Mouse (Mus musculus): ENCODE results near the gene Dok3. TPM values are rescaled to one million over a fixed set of nuclear protein-coding genes. Genes with fewer than 3 reads are reported as not detected.
"Not testable (repeated sequence)": the region's sequence is repeated elsewhere in the genome, so short reads cannot be mapped to it uniquely, and the experiment has no call there.

Dok3 gene
- polyA plus RNA-seq (2012; fragmentation: generic; extraction: Trizol), result 1.00 TPM

DNA sequence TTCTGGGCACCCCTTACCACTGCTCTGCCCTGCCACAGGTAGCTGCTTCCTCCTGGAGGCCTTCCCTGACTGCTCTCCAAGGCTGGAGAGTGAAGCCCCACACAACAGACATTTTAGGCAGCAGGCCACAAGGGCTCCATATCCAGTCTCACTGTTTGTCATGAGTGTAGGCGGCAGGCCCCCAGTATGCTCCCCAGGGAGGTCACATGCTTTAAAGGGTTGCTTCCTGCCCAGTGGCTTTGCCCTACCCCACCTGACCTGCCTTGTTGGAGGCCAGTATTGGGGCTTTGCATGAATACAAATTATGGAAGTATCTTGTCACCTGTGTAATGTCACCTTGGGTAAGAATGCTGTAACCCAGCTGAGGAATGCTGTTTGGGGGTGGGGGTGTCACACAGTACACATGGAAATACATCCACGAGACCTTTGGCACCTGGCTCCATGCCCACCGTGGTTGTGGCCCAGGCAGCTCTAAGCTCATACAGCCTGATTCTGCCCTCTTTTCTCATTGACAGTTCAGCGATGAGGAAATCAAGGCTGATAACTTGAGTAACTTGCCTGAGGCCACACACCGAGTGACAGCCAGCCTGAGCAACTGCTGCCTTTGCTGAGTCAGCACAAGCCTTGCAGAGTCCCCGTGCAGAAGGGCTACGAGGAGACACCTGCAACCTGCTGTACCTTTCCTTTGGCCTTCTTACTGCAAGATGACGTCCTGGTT is at the start of gene Dok3:
Gene Dok3, minus strand, starts transcription at position 99 of the 718 bp plus-strand sequence.
- H3K36me3 ChIP-seq (ENCODE audit: control insufficient read depth, insufficient read depth), result no peaks in the 10 kb centered on the region
- no peak within 1 kb of the TSS for H3K4me2 ChIP-seq (ENCODE audit: low read depth)
- H3K27me3 ChIP-seq (ENCODE audit: control insufficient read depth, insufficient read depth, insufficient read length), result no peaks in the 10 kb centered on the region
- no peak within 1 kb of the TSS for H3ac ChIP-seq (ENCODE audit: control insufficient read depth, insufficient read length)
- TF ChIP-seq TCF12 (IDR thresholded peaks at IDR 0.05; ENCODE audit: insufficient read depth, poor library complexity, severe bottlenecking) (no peak), TCF3 (IDR thresholded peaks at IDR 0.05; ENCODE audit: insufficient read length, low read depth) (no peak), REST (IDR thresholded peaks at IDR 0.05; ENCODE audit: insufficient read depth, insufficient read length) (no peak), E2F4 (IDR thresholded peaks at IDR 0.05; ENCODE audit: insufficient read depth) (no peak), POLR2A (IDR thresholded peaks at IDR 0.05; ENCODE audit: insufficient read length, low read depth) (no peak)
- no peaks in the 10 kb centered on the region for H3K79me2 ChIP-seq (ENCODE audit: control insufficient read depth, insufficient read depth)
- H3K4me3 ChIP-seq, result no peak within 1 kb of the TSS

DNA sequence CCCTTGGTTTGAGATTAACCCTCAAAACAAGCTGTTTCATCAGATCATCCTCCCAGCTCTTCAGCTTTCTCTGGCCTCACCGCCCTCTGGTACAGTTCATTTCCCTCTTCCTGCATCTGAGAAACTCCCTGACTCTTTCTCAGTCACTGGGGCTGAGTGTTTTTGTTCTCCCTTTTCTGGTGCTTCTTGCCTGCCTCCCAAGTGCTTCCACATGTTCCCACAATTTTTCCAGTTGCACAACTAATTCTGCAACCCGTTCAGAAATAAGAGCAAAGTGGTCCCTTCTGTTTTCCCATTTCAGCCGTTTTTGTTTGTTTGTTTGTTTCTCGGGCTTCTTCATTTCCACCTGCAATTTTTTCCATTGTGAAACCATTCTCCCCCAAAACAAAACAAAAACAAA is 49.0 kb upstream of the Dok3 start:
- Histone ChIP-seq H3K4me2 (ENCODE audit: low read depth) (no peak overlapping the region), H3ac (ENCODE audit: control insufficient read depth, insufficient read length) (no peak overlapping the region), H3K4me3 (no peak overlapping the region), H3K27me3 (ENCODE audit: control insufficient read depth, insufficient read depth, insufficient read length) (no peaks in the 10 kb centered on the region), H3K79me2 (ENCODE audit: control insufficient read depth, insufficient read depth) (no peaks in the 10 kb centered on the region), H3K36me3 (ENCODE audit: control insufficient read depth, insufficient read depth) (no peaks in the 10 kb centered on the region)
- TF ChIP-seq USF1 (IDR thresholded peaks at IDR 0.05; ENCODE audit: low read depth), result no peak
- no peak for TF ChIP-seq MYOD1 (IDR thresholded peaks at IDR 0.05; ENCODE audit: control insufficient read depth in 1 of 3, insufficient read length in 2 of 3, low read depth in 2 of 3)
- no peak for TF ChIP-seq TCF3 (IDR thresholded peaks at IDR 0.05; ENCODE audit: insufficient read length, low read depth)

DNA sequence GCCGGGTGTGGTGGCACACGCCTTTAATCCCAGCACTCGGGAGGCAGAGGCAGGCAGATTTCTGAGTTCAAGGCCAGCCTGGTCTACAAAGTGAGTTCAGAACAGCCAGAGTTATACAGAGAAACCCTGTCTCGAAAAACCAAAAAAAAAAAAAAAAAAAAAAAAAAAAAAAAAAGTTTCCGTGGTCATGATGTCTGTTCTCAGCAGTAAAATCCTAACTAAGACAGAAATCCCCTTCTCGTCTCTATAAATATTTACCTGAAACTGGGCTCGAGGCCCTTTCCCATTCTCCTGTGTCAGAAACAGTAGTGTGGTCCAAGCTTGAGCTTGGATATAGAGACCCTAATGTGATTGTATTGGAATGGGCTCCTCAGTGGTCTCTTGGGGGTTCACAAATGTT is 47.8 kb upstream of the Dok3 start:
- H3K4me3 ChIP-seq; H3ac ChIP-seq (ENCODE audit: control insufficient read depth, insufficient read length); H3K79me2 ChIP-seq (ENCODE audit: control insufficient read depth, insufficient read depth); H3K27me3 ChIP-seq (ENCODE audit: control insufficient read depth, insufficient read depth, insufficient read length); H3K4me2 ChIP-seq (ENCODE audit: low read depth); H3K36me3 ChIP-seq (ENCODE audit: control insufficient read depth, insufficient read depth): not testable (repeated sequence)

DNA sequence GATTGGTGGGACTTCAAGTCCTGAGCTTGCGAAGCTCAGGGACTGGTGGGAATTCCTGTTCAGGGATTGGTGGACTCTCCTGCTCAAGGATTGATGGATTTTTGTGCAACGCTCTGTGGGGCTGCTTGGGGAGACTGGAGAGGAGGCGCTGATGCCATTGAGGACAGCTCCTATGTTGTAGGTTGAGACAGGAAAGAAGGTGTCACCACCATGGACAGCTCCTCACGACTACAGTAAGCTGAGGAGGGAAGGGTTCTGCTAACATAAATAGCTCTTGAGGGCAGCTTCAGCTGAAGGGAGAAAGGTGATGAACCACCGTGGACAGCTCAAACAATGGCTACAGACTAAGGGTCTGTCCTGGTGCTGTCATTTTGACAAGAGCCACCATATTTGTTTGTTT is 46.8 kb upstream of the Dok3 start:
- Histone ChIP-seq H3K36me3 (ENCODE audit: control insufficient read depth, insufficient read depth) (no peaks in the 10 kb centered on the region), H3K4me2 (ENCODE audit: low read depth) (no peak overlapping the region), H3K4me3 (no peak overlapping the region), H3ac (ENCODE audit: control insufficient read depth, insufficient read length) (no peak overlapping the region), H3K27me3 (ENCODE audit: control insufficient read depth, insufficient read depth, insufficient read length) (no peaks in the 10 kb centered on the region), H3K79me2 (ENCODE audit: control insufficient read depth, insufficient read depth) (peaks cover 11% of the 10 kb centered on the region)
- TF ChIP-seq TCF3 (IDR thresholded peaks at IDR 0.05; ENCODE audit: insufficient read length, low read depth) (no peak), REST (IDR thresholded peaks at IDR 0.05; ENCODE audit: insufficient read depth, insufficient read length) (peak; percentile 88)

GRCm38 (mm10) chr13:55574321-55574720 is 45.2 kb upstream of the Dok3 start:
- no peak overlapping the region for H3K4me3 ChIP-seq
- H3K27me3 ChIP-seq (ENCODE audit: control insufficient read depth, insufficient read depth, insufficient read length), result no peaks in the 10 kb centered on the region
- H3ac ChIP-seq (ENCODE audit: control insufficient read depth, insufficient read length), result no peak overlapping the region
- no peaks in the 10 kb centered on the region for H3K36me3 ChIP-seq (ENCODE audit: control insufficient read depth, insufficient read depth)
- no peak overlapping the region for H3K4me2 ChIP-seq (ENCODE audit: low read depth)
- no peak for TF ChIP-seq SRF (IDR thresholded peaks at IDR 0.05; ENCODE audit: control insufficient read depth, insufficient read length, low read depth)
- no peak for TF ChIP-seq POLR2A (IDR thresholded peaks at IDR 0.05; ENCODE audit: insufficient read length, low read depth)
- no peak for TF ChIP-seq MYOG (IDR thresholded peaks at IDR 0.05; ENCODE audit: control insufficient read depth in 1 of 3, insufficient read depth in 1 of 3, insufficient read length in 2 of 3, low read depth in 2 of 3)
- TF ChIP-seq E2F4 (IDR thresholded peaks at IDR 0.05; ENCODE audit: insufficient read depth), result no peak
- no peak for TF ChIP-seq REST (IDR thresholded peaks at IDR 0.05; ENCODE audit: insufficient read depth, insufficient read length)
- TF ChIP-seq TCF3 (IDR thresholded peaks at IDR 0.05; ENCODE audit: insufficient read length, low read depth), result no peak
- TF ChIP-seq TCF12 (IDR thresholded peaks at IDR 0.05; ENCODE audit: insufficient read depth, poor library complexity, severe bottlenecking), result no peak
- no peak for TF ChIP-seq USF1 (IDR thresholded peaks at IDR 0.05; ENCODE audit: low read depth)
- H3K79me2 ChIP-seq (ENCODE audit: control insufficient read depth, insufficient read depth), result peaks cover 24% of the 10 kb centered on the region

DNA sequence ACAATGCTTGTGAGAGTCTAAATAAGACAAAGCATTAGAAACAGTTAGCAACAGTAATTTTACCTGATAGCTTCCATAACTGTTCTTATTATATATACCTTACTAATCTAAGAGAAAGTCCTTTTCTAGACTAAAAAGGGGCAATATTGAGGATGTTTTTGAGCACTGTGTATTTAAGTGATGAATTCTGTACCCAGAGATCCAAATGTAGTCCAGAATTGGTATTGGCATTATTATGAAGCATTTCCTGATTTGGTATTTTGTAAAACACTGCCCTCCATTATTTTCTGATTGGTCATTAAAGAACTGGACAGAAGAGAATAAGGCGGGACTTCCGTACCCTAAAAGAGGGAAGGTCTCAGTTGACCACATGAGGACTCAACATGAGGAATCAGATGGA is 44.3 kb upstream of the Dok3 start, which contains the start of gene Tmed9:
Gene Tmed9, plus strand, starts transcription at position 301 of the 400 bp plus-strand sequence.
- H3K4me3 ChIP-seq, result no peak within 1 kb of the TSS
- H3K36me3 ChIP-seq (ENCODE audit: control insufficient read depth, insufficient read depth), result no peaks in the 10 kb centered on the region
- no peak within 1 kb of the TSS for H3K4me2 ChIP-seq (ENCODE audit: low read depth)
- H3K27me3 ChIP-seq (ENCODE audit: control insufficient read depth, insufficient read depth, insufficient read length), result no peaks in the 10 kb centered on the region
- no peak within 1 kb of the TSS for H3ac ChIP-seq (ENCODE audit: control insufficient read depth, insufficient read length)
- H3K79me2 ChIP-seq (ENCODE audit: control insufficient read depth, insufficient read depth), result peaks cover 33% of the 10 kb centered on the region
- TF ChIP-seq TCF3 (IDR thresholded peaks at IDR 0.05; ENCODE audit: insufficient read length, low read depth), result no peak
- no peak for TF ChIP-seq REST (IDR thresholded peaks at IDR 0.05; ENCODE audit: insufficient read depth, insufficient read length)
- no peak for TF ChIP-seq POLR2A (IDR thresholded peaks at IDR 0.05; ENCODE audit: insufficient read length, low read depth)
- no peak for TF ChIP-seq MYOD1 (IDR thresholded peaks at IDR 0.05; ENCODE audit: control insufficient read depth in 1 of 3, insufficient read length in 2 of 3, low read depth in 2 of 3)

All from myocyte (in vitro differentiated cells).